Mouse (Mus musculus) C2C12 (cell line): ENCODE results near the gene Slc39a11.

Experiments
- CTCF ChIP-seq: IDR thresholded peaks from one replicate; pipeline ENCODE4 v1.5.1; 2011; ENCODE audit not compliant: control insufficient read depth, insufficient read depth, insufficient read length
- FOSL1 ChIP-seq: IDR thresholded peaks from one replicate; pipeline ENCODE4 v1.8.0; 2011; ENCODE audit warnings: mild to moderate bottlenecking, low read length; ENCODE audit not compliant: poor library complexity, insufficient read depth, severe bottlenecking
- MAX ChIP-seq: IDR thresholded peaks from one replicate; pipeline ENCODE4 v1.6.1; 2011; ENCODE audit warnings: mild to moderate bottlenecking, control low read depth
- MYOD1 ChIP-seq: IDR thresholded peaks from one replicate; pipeline ENCODE4 v1.6.1; 2011; ENCODE audit warnings: low read depth; ENCODE audit not compliant: control insufficient read depth, insufficient read length
- USF1 ChIP-seq: IDR thresholded peaks from one replicate; pipeline ENCODE4 v1.6.1; 2011; ENCODE audit warnings: low read depth, mild to moderate bottlenecking, control low read depth, moderate library complexity

- TF ChIP-seq CTCF: no peak
- TF ChIP-seq USF1: no peak
- TF ChIP-seq MAX: no peak
- no peak for TF ChIP-seq MYOD1
- TF ChIP-seq FOSL1: no peak
Measured at GRCm38 (mm10) chr11:113417948-113418347, 231.9 kb downstream of the Slc39a11 start.
